Mouse (Mus musculus) heart, embryonic 13.5 days (tissue): ENCODE measurements at regions not wholly inside any gene's neighbourhood (a gene's known extent, or its start where the extent isn't known, plus 50 kb on each side); places are given as distances from the start of the nearest gene placed in this dataset.

Experiments used
- ATAC-seq: fragments of 200-750 bp; cut with Nextera tagmentation; 2 replicates; pipeline ENCODE4 v1.8.0; 2017; ENCODE audit warnings: moderate TSS enrichment; ENCODE audit not compliant: insufficient number of reproducible peaks, low FRiP score, low TSS enrichment; ENCODE audit errors: extremely low read depth
- H3K27ac ChIP-seq: fragments of 300-500 bp; sonication (generic); replicated peaks from 2 replicates; pipeline ENCODE4 v1.5.1; 2015; ENCODE audit warnings: moderate library complexity, mild to moderate bottlenecking, inconsistent platforms
- H3K27me3 ChIP-seq: fragments of 300-500 bp; sonication (generic); replicated peaks from 2 replicates; pipeline ENCODE4 v1.6.1; 2015; ENCODE audit warnings: mild to moderate bottlenecking, inconsistent platforms
- H3K36me3 ChIP-seq: fragments of 300-500 bp; sonication (generic); 2 replicates; pipeline ENCODE4 v1.6.1; 2015; ENCODE audit warnings: mild to moderate bottlenecking, inconsistent platforms
- H3K4me1 ChIP-seq: fragments of 300-500 bp; sonication (generic); 2 replicates; pipeline ENCODE4 v1.6.1; 2015; ENCODE audit warnings: inconsistent platforms
- H3K4me2 ChIP-seq: fragments of 300-500 bp; sonication (generic); 2 replicates; pipeline ENCODE4 v1.6.1; 2015; ENCODE audit warnings: inconsistent platforms, mild to moderate bottlenecking, moderate library complexity
- H3K4me3 ChIP-seq: fragments of 300-500 bp; sonication (generic); 2 replicates; pipeline ENCODE4 v1.5.1; 2015; ENCODE audit warnings: moderate library complexity, mild to moderate bottlenecking, inconsistent platforms
- H3K9ac ChIP-seq: fragments of 300-500 bp; sonication (generic); 2 replicates; pipeline ENCODE4 v1.6.1; 2015; ENCODE audit warnings: inconsistent platforms, mild to moderate bottlenecking, moderate library complexity
- H3K9me3 ChIP-seq: fragments of 300-500 bp; sonication (generic); 2 replicates; pipeline ENCODE4 v1.6.1; 2016; ENCODE audit warnings: inconsistent platforms
- WGBS: fragments of 180-500 bp; shearing (Covaris S2); methylation state at CpG from one replicate; pipeline ENCODE4 v1.1.7; 2015; ENCODE audit warnings: mixed read lengths; 5-methylcytosine and 5-hydroxymethylcytosine counted together

DNA sequence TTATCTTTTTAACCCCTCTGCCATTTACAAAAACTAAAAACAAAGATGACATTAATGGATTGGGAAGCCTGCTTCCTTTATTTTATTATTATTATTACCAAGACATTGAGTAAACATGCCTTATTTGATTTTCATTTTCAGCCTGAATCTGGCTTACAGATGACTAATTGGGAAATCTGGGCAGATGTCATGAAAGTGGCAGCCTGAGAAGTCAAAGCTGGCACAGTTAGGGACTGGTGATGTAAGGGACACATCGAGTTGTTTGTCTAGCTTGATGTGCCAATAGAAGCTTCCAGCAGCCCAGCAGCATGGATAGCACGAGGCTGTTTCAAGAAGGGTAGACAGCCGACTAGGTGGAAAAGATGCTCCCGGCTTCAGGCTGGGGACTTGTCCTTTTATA, 197.2 kb upstream of the 1810046K07Rik start:
- H3K4me2 ChIP-seq: no peak overlapping the region
- no peaks in the 10 kb centered on the region for H3K27me3 ChIP-seq
- no peak overlapping the region for H3K27ac ChIP-seq
- no peaks in the 10 kb centered on the region for H3K4me1 ChIP-seq
- WGBS: 75% methylated on average over 4 of the region's 4 CpGs
- H3K9me3 ChIP-seq: no peaks in the 10 kb centered on the region
- H3K4me3 ChIP-seq: no peak overlapping the region
- H3K9ac ChIP-seq: no peak overlapping the region
- no peaks in the 10 kb centered on the region for H3K36me3 ChIP-seq
- ATAC-seq: no peak

DNA sequence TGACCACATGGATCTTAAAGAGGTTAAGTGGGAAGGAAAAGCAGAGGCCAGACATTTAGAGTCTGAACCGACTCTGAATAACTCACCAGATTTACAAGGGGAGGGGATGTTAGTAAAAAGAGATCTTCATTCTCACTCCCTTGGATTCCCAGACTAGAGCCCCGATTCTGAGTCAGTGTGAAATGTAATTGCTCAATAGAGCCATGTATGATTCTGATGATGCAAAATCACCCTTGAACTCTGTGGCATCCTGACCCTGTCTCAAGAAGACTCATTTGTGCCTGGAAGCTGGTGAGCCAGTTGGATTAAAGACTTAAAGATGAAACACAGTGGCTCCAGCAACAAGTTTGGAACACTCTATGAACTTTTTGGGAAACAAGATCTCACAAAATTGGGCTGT, 210.2 kb upstream of the 1810046K07Rik start:
- 50% methylated on average over 2 of the region's 2 CpGs for WGBS
- H3K27ac ChIP-seq: no peak overlapping the region
- ATAC-seq: no peak

GRCm38 (mm10) chr9:51541940-51542339, 213.2 kb upstream of the 1810046K07Rik start:
- WGBS: 78% methylated on average over 3 of the region's 3 CpGs
- no peak overlapping the region for H3K9ac ChIP-seq
- no peak for ATAC-seq
- no peaks in the 10 kb centered on the region for H3K4me1 ChIP-seq
- no peaks in the 10 kb centered on the region for H3K27me3 ChIP-seq
- H3K27ac ChIP-seq: no peak overlapping the region
- H3K9me3 ChIP-seq: no peaks in the 10 kb centered on the region
- no peaks in the 10 kb centered on the region for H3K36me3 ChIP-seq
- no peak overlapping the region for H3K4me3 ChIP-seq
- H3K4me2 ChIP-seq: no peak overlapping the region

More for the DNA sequence above, 210.2 kb upstream of the 1810046K07Rik start:
- H3K9ac ChIP-seq: no peak overlapping the region
- H3K4me1 ChIP-seq: no peaks in the 10 kb centered on the region
- no peaks in the 10 kb centered on the region for H3K27me3 ChIP-seq
- H3K9me3 ChIP-seq: no peaks in the 10 kb centered on the region
- no peak overlapping the region for H3K4me3 ChIP-seq
- no peak overlapping the region for H3K4me2 ChIP-seq
- no peaks in the 10 kb centered on the region for H3K36me3 ChIP-seq

GRCm38 (mm10) chr9:51572040-51572439, 193.1 kb upstream of the Arhgap20 start:
- 69% methylated on average over 5 of the region's 5 CpGs for WGBS

DNA sequence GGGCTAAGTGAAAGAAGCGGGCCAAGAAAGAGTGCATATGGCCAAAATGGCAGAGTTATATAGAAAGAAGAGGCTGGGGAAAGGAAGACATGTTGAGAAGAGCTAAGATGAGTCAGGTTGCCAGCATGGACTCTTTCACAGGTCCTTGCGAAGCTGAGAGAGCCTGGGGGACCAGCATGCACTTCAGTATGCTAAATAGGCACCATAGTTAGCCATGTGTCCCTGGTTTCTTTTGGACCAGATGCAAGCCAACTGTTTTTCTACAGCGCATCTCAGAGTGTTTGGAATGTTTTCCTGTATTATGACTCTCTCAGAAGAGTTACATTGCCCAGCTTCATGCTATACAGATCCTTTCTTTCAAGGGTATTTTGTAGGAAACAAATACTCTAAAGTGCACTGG, 183.5 kb upstream of the Arhgap20 start:
- no peaks in the 10 kb centered on the region for H3K27me3 ChIP-seq
- no peak overlapping the region for H3K4me2 ChIP-seq
- 74% methylated on average over 3 of the region's 3 CpGs for WGBS
- no peaks in the 10 kb centered on the region for H3K36me3 ChIP-seq
- H3K9ac ChIP-seq: no peak overlapping the region
- H3K27ac ChIP-seq: no peak overlapping the region
- H3K4me3 ChIP-seq: no peak overlapping the region
- ATAC-seq: no peak
- H3K9me3 ChIP-seq: no peaks in the 10 kb centered on the region
- no peaks in the 10 kb centered on the region for H3K4me1 ChIP-seq

More at GRCm38 (mm10) chr9:51572040-51572439, 193.1 kb upstream of the Arhgap20 start:
- Histone ChIP-seq H3K27me3 (no peaks in the 10 kb centered on the region), H3K4me3 (no peak overlapping the region), H3K36me3 (no peaks in the 10 kb centered on the region), H3K9ac (no peak overlapping the region), H3K9me3 (no peaks in the 10 kb centered on the region), H3K27ac (no peak overlapping the region), H3K4me1 (no peaks in the 10 kb centered on the region), H3K4me2 (no peak overlapping the region)
- no peak for ATAC-seq

DNA sequence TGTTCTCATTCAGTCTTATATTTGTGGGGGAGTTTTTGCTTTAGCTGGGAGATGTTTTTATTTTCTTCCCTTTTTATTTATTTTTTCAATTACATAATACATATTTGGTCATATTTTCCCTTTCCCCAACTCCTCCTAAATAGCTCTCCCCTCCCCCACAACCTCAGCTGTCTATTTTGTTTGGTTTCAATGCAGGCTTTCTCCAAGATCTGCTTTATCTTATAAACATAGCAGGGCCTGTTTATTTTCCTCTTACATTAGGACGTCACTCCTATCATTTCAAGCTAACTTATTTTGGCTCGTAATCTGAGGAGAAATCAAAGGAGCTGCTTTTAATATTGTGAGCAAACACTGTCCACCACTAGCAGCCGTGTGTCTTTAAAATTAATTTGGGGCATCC, 171.4 kb upstream of the Arhgap20 start:
- Histone ChIP-seq H3K27me3 (no peaks in the 10 kb centered on the region), H3K4me1 (no peaks in the 10 kb centered on the region), H3K4me2 (no peak overlapping the region), H3K4me3 (no peak overlapping the region), H3K9ac (no peak overlapping the region), H3K9me3 (no peaks in the 10 kb centered on the region), H3K27ac (no peak overlapping the region), H3K36me3 (no peaks in the 10 kb centered on the region)
- 60% methylated on average over 3 of the region's 3 CpGs for WGBS
- no peak for ATAC-seq

GRCm38 (mm10) chr9:51598706-51599105, 166.4 kb upstream of the Arhgap20 start:
- no peak overlapping the region for H3K4me2 ChIP-seq
- H3K9me3 ChIP-seq: 0 out of 2 replicates have a peak, but pooled peaks cover 4% of the 10 kb centered on the region
- whole genome bisulfite sequencing: 65% methylated on average over 2 of the region's 2 CpGs
- H3K27ac ChIP-seq: no peak overlapping the region
- H3K9ac ChIP-seq: no peak overlapping the region
- H3K27me3 ChIP-seq: no peaks in the 10 kb centered on the region
- no peaks in the 10 kb centered on the region for H3K4me1 ChIP-seq
- H3K36me3 ChIP-seq: no peaks in the 10 kb centered on the region
- no peak overlapping the region for H3K4me3 ChIP-seq
- ATAC-seq: no peak

DNA sequence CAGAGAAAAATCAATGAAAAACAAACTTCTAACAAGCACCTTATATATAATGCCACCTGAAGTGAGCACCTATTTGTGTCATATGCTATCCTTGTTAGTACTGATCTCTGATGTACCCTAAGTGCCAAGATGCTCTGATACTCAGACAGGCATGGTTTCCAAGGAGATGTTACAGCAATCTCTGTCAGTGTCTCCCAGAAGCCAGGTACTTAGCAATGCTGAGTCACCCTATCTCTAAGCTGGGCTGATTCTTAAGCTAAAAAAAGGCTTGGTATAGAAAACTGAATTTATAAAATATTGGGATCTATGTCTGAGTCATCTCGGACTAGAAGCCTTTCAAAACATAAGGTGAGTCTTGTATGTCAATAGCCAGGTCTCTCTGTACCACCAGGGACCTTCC, 157.0 kb upstream of the Arhgap20 start:
- Histone ChIP-seq H3K4me2 (no peak overlapping the region), H3K36me3 (no peaks in the 10 kb centered on the region), H3K4me3 (no peak overlapping the region), H3K27me3 (no peaks in the 10 kb centered on the region), H3K9ac (no peak overlapping the region), H3K9me3 (no peaks in the 10 kb centered on the region), H3K27ac (no peak overlapping the region), H3K4me1 (no peaks in the 10 kb centered on the region)
- WGBS: 63% methylated on average over 1 of the region's 1 CpGs
- no peak for ATAC-seq

DNA sequence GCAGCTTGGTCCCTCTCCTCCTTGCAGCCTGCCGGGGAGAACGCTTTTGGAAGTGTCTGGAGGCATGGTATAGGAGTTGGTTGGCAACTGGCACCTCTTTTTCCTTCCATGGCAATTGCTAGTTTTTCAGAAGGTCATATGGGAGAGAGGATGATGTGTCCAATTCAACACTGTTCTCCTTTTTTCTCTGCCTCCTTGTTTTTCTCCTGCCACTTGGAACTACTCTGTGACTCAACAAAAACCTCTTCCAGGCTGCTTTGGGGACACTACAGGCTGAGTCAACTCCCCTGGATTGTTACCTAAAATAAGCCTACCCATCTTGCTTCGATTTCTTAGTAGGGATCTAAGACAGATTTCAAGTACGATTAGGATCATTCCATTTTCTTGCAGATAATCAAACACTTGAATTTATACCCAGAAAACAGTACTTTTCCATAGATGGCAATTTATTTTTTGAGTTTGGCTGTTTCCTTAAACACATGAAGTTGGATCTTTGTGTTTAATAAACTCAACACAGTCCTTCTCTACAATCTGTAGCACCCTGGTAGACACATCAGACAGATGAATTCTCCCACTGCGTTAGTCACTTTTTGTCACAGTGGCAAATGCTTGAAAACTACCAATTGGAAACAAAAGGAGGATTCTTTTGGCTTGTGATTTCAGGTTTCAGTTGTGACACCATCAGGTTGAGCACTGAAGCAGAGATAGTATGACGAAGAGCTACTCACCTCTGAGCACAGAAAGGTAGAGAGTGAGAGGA, 156.3 kb upstream of the Arhgap20 start:
- Histone ChIP-seq H3K4me1 (no peaks in the 10 kb centered on the region), H3K36me3 (no peaks in the 10 kb centered on the region), H3K27ac (no peak overlapping the region), H3K9me3 (no peaks in the 10 kb centered on the region), H3K4me3 (no peak overlapping the region), H3K27me3 (no peaks in the 10 kb centered on the region), H3K4me2 (no peak overlapping the region), H3K9ac (no peak overlapping the region)
- no peak for ATAC-seq
- 80% methylated on average over 6 of the region's 6 CpGs for WGBS

- WGBS: 72% methylated on average over 4 of the region's 4 CpGs
- ATAC-seq: no peak
- H3K27ac ChIP-seq: no peak overlapping the region
- H3K9me3 ChIP-seq: no peaks in the 10 kb centered on the region
- H3K4me3 ChIP-seq: no peak overlapping the region
- no peaks in the 10 kb centered on the region for H3K4me1 ChIP-seq
- no peaks in the 10 kb centered on the region for H3K36me3 ChIP-seq
- no peak overlapping the region for H3K4me2 ChIP-seq
- no peaks in the 10 kb centered on the region for H3K27me3 ChIP-seq
- no peak overlapping the region for H3K9ac ChIP-seq
These were observed 139.0 kb upstream of the Arhgap20 start for GRCm38 (mm10) chr9:51626156-51626555.

GRCm38 (mm10) chr9:51636097-51636496, 129.0 kb upstream of the Arhgap20 start:
- WGBS: 78% methylated on average over 2 of the region's 2 CpGs
- Histone ChIP-seq H3K9me3 (no peaks in the 10 kb centered on the region), H3K27ac (no peak overlapping the region), H3K4me3 (no peak overlapping the region), H3K27me3 (no peaks in the 10 kb centered on the region), H3K4me1 (peaks cover 16% of the 10 kb centered on the region), H3K36me3 (no peaks in the 10 kb centered on the region), H3K9ac (no peak overlapping the region), H3K4me2 (no peak overlapping the region)
- ATAC-seq: no peak

- Histone ChIP-seq H3K27ac (no peak overlapping the region), H3K27me3 (no peaks in the 10 kb centered on the region), H3K4me2 (no peak overlapping the region), H3K4me1 (peaks cover 22% of the 10 kb centered on the region), H3K4me3 (no peak overlapping the region), H3K9ac (no peak overlapping the region), H3K9me3 (no peaks in the 10 kb centered on the region), H3K36me3 (no peaks in the 10 kb centered on the region)
- WGBS: 73% methylated on average over 1 of the region's 1 CpGs
- no peak for ATAC-seq
These were observed 128.5 kb upstream of the Arhgap20 start for GRCm38 (mm10) chr9:51636559-51637127.
